Mouse (Mus musculus) MEL (cell line): ENCODE data around the gene Borcs5.

Experiments
- CTCF ChIP-seq, 3 experiments: IDR thresholded peaks in 2 of 3; conservative IDR thresholded peaks in 1 of 3; 2 replicates each; pipeline ENCODE4 v1.5.1; 2011 to 2012; ENCODE audit warnings: low read length in 3 of 3, low read depth in 2 of 3, mild to moderate bottlenecking in 2 of 3, improper control_type of control experiment in 1 of 3, inconsistent platforms in 1 of 3, mixed read lengths in 1 of 3, moderate library complexity in 1 of 3; ENCODE audit not compliant: control insufficient read depth in 1 of 3, insufficient read depth in 1 of 3, poor library complexity in 1 of 3, severe bottlenecking in 1 of 3
- E2F4 ChIP-seq: IDR thresholded peaks from 2 replicates; pipeline ENCODE4 v1.6.1; 2011; ENCODE audit warnings: low read depth, low read length, improper control_type of control experiment, borderline replicate concordance
- EP300 ChIP-seq, 2 experiments: IDR thresholded peaks; 2 replicates each; pipeline ENCODE4 v1.6.1; 2011; ENCODE audit warnings: improper control_type of control experiment in 2 of 2, low read length in 2 of 2, low read depth in 1 of 2, mild to moderate bottlenecking in 1 of 2
- GATA1 ChIP-seq: IDR thresholded peaks from 2 replicates; pipeline ENCODE4 v1.6.1; 2011; ENCODE audit warnings: low read depth, low read length, improper control_type of control experiment
- MAFK ChIP-seq: IDR thresholded peaks from 2 replicates; pipeline ENCODE4 v1.6.1; 2011; ENCODE audit warnings: low read depth, mild to moderate bottlenecking, low read length, improper control_type of control experiment, borderline replicate concordance
- MYB ChIP-seq: IDR thresholded peaks from 2 replicates; pipeline ENCODE4 v1.6.1; 2011; ENCODE audit warnings: mild to moderate bottlenecking, low read depth, low read length, improper control_type of control experiment
- MYC ChIP-seq: IDR thresholded peaks from 2 replicates; pipeline ENCODE4 v1.6.1; 2011; ENCODE audit warnings: low read depth, mild to moderate bottlenecking, low read length, improper control_type of control experiment, moderate library complexity
- POLR2A ChIP-seq, 2 experiments: IDR thresholded peaks; 2 replicates each; pipeline ENCODE4 v1.6.1; 2011 to 2012; ENCODE audit warnings: low read length in 2 of 2, mild to moderate bottlenecking in 2 of 2, control low read depth in 1 of 2, improper control_type of control experiment in 1 of 2, low read depth in 1 of 2, moderate library complexity in 1 of 2; ENCODE audit not compliant: control insufficient read depth in 1 of 2, insufficient read depth in 1 of 2, poor library complexity in 1 of 2
- TAL1 ChIP-seq: IDR thresholded peaks from 2 replicates; pipeline ENCODE4 v1.6.1; 2012; ENCODE audit warnings: mild to moderate bottlenecking, inconsistent platforms, low read length, moderate library complexity, mixed read lengths
- TCF12 ChIP-seq: IDR thresholded peaks from 2 replicates; pipeline ENCODE4 v1.6.1; 2014; ENCODE audit warnings: low read depth, mild to moderate bottlenecking, inconsistent platforms, low read length, improper control_type of control experiment, moderate library complexity
- UBTF ChIP-seq: IDR thresholded peaks from 2 replicates; pipeline ENCODE4 v1.6.1; 2012; ENCODE audit warnings: low read depth, mild to moderate bottlenecking, inconsistent platforms, low read length, improper control_type of control experiment, moderate library complexity, borderline replicate concordance; ENCODE audit not compliant: insufficient read depth
- USF2 ChIP-seq, 2 experiments: IDR thresholded peaks; 2 replicates each; pipeline ENCODE4 v1.6.1; 2011 to 2012; ENCODE audit warnings: improper control_type of control experiment in 2 of 2, low read length in 2 of 2, borderline replicate concordance in 1 of 2, inconsistent platforms in 1 of 2, low read depth in 1 of 2, mild to moderate bottlenecking in 1 of 2; ENCODE audit not compliant: insufficient read depth in 1 of 2
- ZKSCAN1 ChIP-seq: IDR thresholded peaks from 2 replicates; pipeline ENCODE4 v1.6.1; 2012; ENCODE audit warnings: low read depth, mild to moderate bottlenecking, inconsistent platforms, low read length, improper control_type of control experiment, moderate library complexity

GRCm38 (mm10) chr6:134633553-134633952, 5.8 kb upstream of the Borcs5 start:
- TF ChIP-seq TCF12 (no peak), MYB (no peak), CTCF (IDR thresholded peaks at IDR 0.05 in 2 of 3, conservative IDR thresholded peaks at IDR 0.05 in 1 of 3; ENCODE audit: control insufficient read depth in 1 of 3, insufficient read depth in 1 of 3, low read depth in 2 of 3, low read length in 3 of 3, poor library complexity in 1 of 3, severe bottlenecking in 1 of 3) (no peak), POLR2A (IDR thresholded peaks at IDR 0.05; ENCODE audit: control insufficient read depth in 1 of 2, insufficient read depth in 1 of 2, low read depth in 1 of 2, low read length in 2 of 2, poor library complexity in 1 of 2) (no peak), GATA1 (no peak), ZKSCAN1 (no peak), E2F4 (no peak), MYC (no peak), USF2 (IDR thresholded peaks at IDR 0.05; ENCODE audit: borderline replicate concordance in 1 of 2, insufficient read depth in 1 of 2, low read depth in 1 of 2, low read length in 2 of 2) (no peak), TAL1 (no peak), MAFK (no peak), EP300 (IDR thresholded peaks at IDR 0.05; ENCODE audit: low read depth in 1 of 2, low read length in 2 of 2) (no peak), UBTF (no peak)
